Mouse (Mus musculus) lung, adult 2 months (tissue): ENCODE data around the gene Bri3bp.

Experiments
- CTCF ChIP-seq: fragments of 200-500 bp; IDR thresholded peaks from 2 replicates; pipeline ENCODE4 v1.5.1; 2011; ENCODE audit warnings: mild to moderate bottlenecking, low read length, control low read depth; ENCODE audit not compliant: insufficient read depth
- POLR2A ChIP-seq: fragments of 200-500 bp; IDR thresholded peaks from 2 replicates; pipeline ENCODE4 v1.6.1; 2011; ENCODE audit warnings: low read depth, mild to moderate bottlenecking, control low read depth, low read length, borderline replicate concordance; ENCODE audit errors: extremely low read depth

- no peak for TF ChIP-seq CTCF
- no peak for TF ChIP-seq POLR2A
These were observed 22.7 kb upstream of the Bri3bp start for GRCm38 (mm10) chr5:125418636-125419035.
